Mouse (Mus musculus): ENCODE measurements around the gene Nanos2.

GRCm38 (mm10) chr7:18978381-18978780 lies 8.8 kb upstream of the Nanos2 start:
- no peak for TF ChIP-seq TAL1 (IDR thresholded peaks at IDR 0.05; ENCODE audit: low read length)
- TF ChIP-seq GATA1 (IDR thresholded peaks at IDR 0.05; ENCODE audit: low read length): no peak

Measured in erythroblast, embryonic 14.5 days (primary cell).